Mouse (Mus musculus): ENCODE data around the gene Rnf157. TPM values are rescaled to one million over a fixed set of nuclear protein-coding genes. Genes with fewer than 3 reads are reported as not detected.

Gene Rnf157
- polyA plus RNA-seq, 1 experiment from 2014 or later = 10.2 TPM

DNA sequence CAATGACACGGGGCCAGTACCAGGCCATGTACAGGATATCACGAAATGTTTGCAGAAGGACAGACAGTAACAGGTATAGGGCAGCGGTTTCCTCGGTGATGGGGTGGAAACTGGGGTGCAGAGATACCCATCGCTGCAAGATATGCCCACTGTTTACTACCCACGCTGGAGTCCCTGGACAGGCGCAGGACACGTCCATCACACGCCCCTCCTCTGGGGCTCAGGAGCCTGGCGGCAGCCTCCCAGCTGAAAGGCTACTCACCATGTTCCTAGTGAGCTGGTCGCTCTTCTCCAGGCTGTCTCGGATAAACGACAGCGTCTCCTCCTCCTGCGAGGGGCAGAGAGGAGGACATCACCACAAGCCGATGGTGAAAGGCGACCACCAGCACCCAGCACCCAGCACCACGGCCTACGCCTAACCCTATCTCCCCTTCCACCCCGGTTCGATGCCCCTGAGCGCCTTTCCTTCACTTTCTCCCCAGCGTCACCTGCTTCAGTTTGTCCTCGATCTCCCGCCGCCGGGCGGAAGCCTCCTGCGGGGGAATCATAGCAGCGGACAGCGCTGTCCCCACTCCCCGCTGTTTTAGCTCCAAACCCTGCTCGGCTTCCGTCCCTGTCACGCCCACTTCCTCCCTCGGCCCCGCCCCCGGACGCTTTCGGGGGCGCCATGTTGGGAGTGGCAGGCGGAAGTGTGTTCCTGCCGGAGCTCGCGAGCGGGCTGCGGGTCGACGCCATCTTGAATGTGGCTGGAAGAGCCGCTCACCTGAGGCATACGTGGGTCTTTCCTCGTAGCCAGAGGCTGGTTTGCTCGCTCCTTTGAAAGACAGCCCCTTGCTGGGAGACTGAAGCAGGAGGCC, 106.5 kb downstream of the Rnf157 start:
- Histone ChIP-seq H3K27ac (0 out of 2 replicates have a peak overlapping the region, but pooled peaks have one; percentile 28), H3K36me3 (peaks cover 38% of the 10 kb centered on the region), H3K9ac (peak overlapping the region; percentile 88), H3K4me3 (peak overlapping the region; percentile 86), H3K27me3 (0 out of 2 replicates have a peak, but pooled peaks cover 3% of the 10 kb centered on the region), H3K4me2 (peak overlapping the region; percentile 91), H3K9me3 (no peaks in the 10 kb centered on the region), H3K4me1 (peaks cover 11% of the 10 kb centered on the region)
- ATAC-seq (ENCODE audit: insufficient number of reproducible peaks, insufficient read depth, low FRiP score, low TSS enrichment, low read depth) = peak; percentile 88
- 2% methylated on average over 51 of the region's 53 CpGs for WGBS

DNA sequence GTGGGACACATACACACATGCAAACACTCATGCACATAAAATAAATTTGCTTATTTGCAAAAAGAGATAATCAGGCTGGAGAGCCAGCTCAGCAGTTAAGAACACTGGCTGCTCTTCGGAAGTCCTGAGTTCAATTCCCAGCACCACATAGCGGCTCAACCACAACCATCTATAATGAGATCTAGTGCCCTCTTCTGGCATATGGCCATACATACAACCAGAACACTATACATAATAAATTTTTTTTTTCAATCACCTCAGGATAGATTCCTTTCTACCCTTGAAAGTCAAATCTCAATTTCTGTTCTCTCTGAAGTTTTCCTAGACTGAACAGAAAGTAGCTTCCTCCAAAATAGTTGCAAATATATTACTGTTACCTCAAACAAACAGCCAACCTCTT, 107.4 kb downstream of the Rnf157 start:
- Histone ChIP-seq H3K9me3 (no peaks in the 10 kb centered on the region), H3K4me1 (peaks cover 11% of the 10 kb centered on the region), H3K27me3 (0 out of 2 replicates have a peak, but pooled peaks cover 3% of the 10 kb centered on the region), H3K36me3 (peaks cover 48% of the 10 kb centered on the region), H3K4me3 (peak overlapping the region; percentile 86), H3K9ac (peak overlapping the region; percentile 88; the same call in 1 of the 2 replicates), H3K27ac (no peak overlapping the region), H3K4me2 (peak overlapping the region; percentile 91)
- no peak for ATAC-seq (ENCODE audit: insufficient number of reproducible peaks, insufficient read depth, low FRiP score, low TSS enrichment, low read depth)
- 96% methylated on average over 2 of the region's 2 CpGs for WGBS

DNA sequence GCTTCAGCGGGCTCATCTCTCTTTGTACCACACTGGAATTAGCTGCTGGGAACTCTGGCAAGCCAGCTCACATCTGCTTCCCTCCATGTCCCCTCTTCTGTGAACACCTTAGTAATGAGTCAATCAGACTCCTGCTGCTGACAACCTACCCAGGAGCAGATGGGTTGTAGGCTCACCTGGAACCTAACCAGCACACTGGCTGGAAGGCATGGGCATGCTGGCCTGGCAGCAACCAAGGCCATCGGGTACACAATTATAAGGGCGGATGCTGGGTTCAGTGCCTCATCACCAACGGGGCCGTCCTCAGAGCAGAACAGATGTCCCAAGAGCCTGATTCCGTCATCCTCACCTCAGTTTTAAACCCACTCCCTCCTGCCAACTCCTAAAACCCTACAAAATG, 114.2 kb downstream of the Rnf157 start:
- no peak overlapping the region for H3K27ac ChIP-seq
- peaks cover 97% of the 10 kb centered on the region for H3K36me3 ChIP-seq
- 93% methylated on average over 6 of the region's 6 CpGs for WGBS
- H3K4me1 ChIP-seq = no peaks in the 10 kb centered on the region
- no peak overlapping the region for H3K4me3 ChIP-seq
- no peaks in the 10 kb centered on the region for H3K9me3 ChIP-seq
- 0 out of 2 replicates have a peak overlapping the region, but pooled peaks have one; percentile 6 for H3K9ac ChIP-seq
- no peak overlapping the region for H3K4me2 ChIP-seq
- ATAC-seq (ENCODE audit: insufficient number of reproducible peaks, insufficient read depth, low FRiP score, low TSS enrichment, low read depth) = no peak
- H3K27me3 ChIP-seq = no peaks in the 10 kb centered on the region

DNA sequence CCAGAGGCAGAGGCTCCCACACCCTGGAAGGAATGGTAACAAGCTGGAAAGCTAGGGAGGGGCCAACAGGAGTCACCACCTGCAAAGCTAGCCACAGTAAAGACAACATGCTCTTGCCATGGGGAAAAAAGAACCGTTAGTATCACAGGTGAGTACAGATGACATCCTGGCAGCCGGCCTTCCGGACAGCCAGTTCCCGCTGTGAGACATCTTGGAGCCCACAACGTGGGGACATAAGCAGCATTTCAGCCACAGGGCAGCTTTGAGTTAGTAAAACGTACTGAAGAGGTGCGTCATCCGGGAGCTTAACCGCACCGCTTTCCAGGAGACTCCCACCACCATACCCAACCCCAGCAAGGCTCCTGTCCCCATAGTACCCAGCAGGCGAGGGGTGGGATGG, 114.6 kb downstream of the Rnf157 start:
- 0 out of 2 replicates have a peak overlapping the region, but pooled peaks have one; percentile 27 for H3K9ac ChIP-seq
- ATAC-seq (ENCODE audit: insufficient number of reproducible peaks, insufficient read depth, low FRiP score, low TSS enrichment, low read depth) = no peak
- no peaks in the 10 kb centered on the region for H3K27me3 ChIP-seq
- no peak overlapping the region for H3K4me3 ChIP-seq
- WGBS = 89% methylated on average over 11 of the region's 11 CpGs
- H3K27ac ChIP-seq = no peak overlapping the region
- H3K4me1 ChIP-seq = no peaks in the 10 kb centered on the region
- peaks cover 96% of the 10 kb centered on the region for H3K36me3 ChIP-seq
- no peaks in the 10 kb centered on the region for H3K9me3 ChIP-seq
- no peak overlapping the region for H3K4me2 ChIP-seq

DNA sequence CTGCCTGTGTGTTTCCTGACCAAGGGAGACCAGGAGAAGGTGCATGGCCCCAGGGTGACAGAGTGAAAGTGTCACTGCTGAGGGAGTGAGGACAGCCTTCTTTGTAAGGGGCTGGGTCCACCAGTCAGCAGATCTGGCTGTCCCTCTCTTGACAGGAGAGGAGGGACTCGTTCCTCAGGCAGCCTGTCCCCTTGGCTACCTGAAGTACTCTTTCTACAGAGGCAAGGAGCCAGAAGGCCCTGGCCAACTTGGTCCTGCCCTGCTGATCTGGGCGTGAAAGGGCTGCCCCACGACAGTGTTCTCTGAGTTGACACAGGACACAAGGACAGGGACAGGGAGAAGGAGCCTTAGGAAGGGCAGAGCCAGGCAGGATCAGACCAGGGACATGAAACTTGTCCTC, 115.8 kb downstream of the Rnf157 start:
- ATAC-seq (ENCODE audit: insufficient number of reproducible peaks, insufficient read depth, low FRiP score, low TSS enrichment, low read depth) = no peak
- H3K36me3 ChIP-seq = peaks cover 96% of the 10 kb centered on the region
- no peaks in the 10 kb centered on the region for H3K27me3 ChIP-seq
- no peak overlapping the region for H3K27ac ChIP-seq
- no peak overlapping the region for H3K9ac ChIP-seq
- no peak overlapping the region for H3K4me2 ChIP-seq
- 76% methylated on average over 3 of the region's 3 CpGs for WGBS
- no peaks in the 10 kb centered on the region for H3K4me1 ChIP-seq
- H3K4me3 ChIP-seq = no peak overlapping the region
- no peaks in the 10 kb centered on the region for H3K9me3 ChIP-seq

DNA sequence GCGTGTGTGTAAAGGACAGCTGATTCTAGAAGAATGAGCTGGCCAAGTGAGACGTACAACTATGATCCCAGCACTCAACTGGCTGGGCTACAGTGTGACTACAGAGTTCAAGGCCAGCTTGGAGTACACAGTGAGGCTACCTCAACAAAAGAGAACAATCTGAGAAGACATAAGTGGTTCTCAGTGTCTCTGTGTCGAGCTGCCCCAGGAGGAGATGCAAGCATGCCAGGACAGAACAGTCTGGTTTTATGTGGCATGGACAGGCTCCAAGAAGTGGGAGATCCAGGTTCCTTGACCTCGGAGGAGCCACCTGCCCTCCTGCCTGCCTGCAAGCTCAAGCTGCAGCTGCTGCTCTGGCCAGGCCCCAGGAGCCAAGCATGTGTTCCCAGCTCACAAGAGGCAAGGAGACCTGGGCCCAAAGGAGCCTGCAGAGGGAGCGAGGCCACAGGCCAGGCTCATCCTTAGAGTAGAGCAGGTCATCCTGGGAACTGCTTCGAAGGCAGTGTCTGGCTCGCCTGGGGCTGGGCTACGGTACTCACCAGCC, 116.6 kb downstream of the Rnf157 start:
- Histone ChIP-seq H3K36me3 (peaks cover 96% of the 10 kb centered on the region), H3K27me3 (no peaks in the 10 kb centered on the region), H3K4me1 (no peaks in the 10 kb centered on the region), H3K4me3 (no peak overlapping the region), H3K9ac (no peak overlapping the region), H3K27ac (no peak overlapping the region), H3K9me3 (no peaks in the 10 kb centered on the region), H3K4me2 (no peak overlapping the region)
- no peak for ATAC-seq (ENCODE audit: insufficient number of reproducible peaks, insufficient read depth, low FRiP score, low TSS enrichment, low read depth)
- WGBS = 87% methylated on average over 8 of the region's 8 CpGs

DNA sequence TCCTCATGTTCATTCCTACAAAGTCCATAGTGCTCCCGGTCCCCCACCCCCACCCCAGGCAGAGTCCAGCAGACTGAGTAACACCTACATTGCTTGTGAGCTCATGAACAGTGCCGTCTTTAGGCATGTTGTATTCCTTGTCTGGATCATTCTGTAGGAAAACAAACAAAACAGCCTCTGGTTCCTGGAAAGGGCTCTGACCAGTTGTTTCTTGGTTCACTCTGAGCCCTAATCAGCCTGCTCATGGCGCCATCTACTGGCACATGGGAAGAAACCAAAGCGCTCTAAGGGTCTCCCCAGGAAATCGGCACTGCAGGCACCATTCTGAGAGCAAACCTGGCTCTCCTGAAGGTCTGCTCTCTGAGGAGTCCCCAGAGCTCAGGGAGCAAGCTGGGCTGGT, 118.5 kb downstream of the Rnf157 start:
- WGBS = 36% methylated on average over 5 of the region's 5 CpGs
- no peak for ATAC-seq (ENCODE audit: insufficient number of reproducible peaks, insufficient read depth, low FRiP score, low TSS enrichment, low read depth)
- H3K27ac ChIP-seq = no peak overlapping the region

DNA sequence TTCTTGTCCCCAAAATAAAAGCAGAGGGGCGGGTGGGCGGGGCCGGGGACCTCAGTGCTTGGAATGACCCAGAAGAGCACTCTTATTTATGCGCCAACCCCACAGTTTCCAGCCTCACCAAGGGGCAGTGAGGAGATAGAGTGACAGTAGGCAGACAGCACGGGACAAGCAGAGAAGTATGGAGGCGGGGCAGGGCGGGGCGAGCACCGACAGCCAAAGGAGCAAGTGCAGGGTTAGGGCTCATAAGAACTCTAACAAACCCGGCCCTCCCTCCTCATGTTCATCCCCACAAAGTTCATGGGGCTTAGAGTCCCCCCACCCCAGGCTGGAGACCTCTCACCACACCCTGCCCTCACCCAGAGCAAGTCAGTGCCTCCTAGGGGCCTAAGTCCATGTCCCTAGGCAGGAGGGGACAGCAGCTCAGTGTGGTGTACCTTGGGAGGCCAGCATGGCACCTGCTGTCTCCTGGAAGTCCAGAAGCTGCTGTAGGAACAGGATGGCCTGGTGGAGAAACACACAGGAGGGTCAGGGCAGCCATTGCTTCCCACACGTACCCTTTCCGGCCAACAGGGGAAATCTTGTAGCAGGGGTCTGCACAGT, 119.2 kb downstream of the Rnf157 start:
- Histone ChIP-seq H3K4me3 (no peak overlapping the region), H3K4me1 (no peaks in the 10 kb centered on the region), H3K9ac (no peak overlapping the region), H3K9me3 (no peaks in the 10 kb centered on the region), H3K36me3 (peaks cover 95% of the 10 kb centered on the region), H3K27ac (no peak overlapping the region), H3K27me3 (no peaks in the 10 kb centered on the region), H3K4me2 (no peak overlapping the region)
- ATAC-seq (ENCODE audit: insufficient number of reproducible peaks, insufficient read depth, low FRiP score, low TSS enrichment, low read depth) = no peak
- 87% methylated on average over 12 of the region's 12 CpGs for WGBS

More for the DNA sequence above, 118.5 kb downstream of the Rnf157 start:
- Histone ChIP-seq H3K4me1 (no peaks in the 10 kb centered on the region), H3K4me2 (no peak overlapping the region), H3K27me3 (no peaks in the 10 kb centered on the region), H3K9ac (no peak overlapping the region), H3K9me3 (no peaks in the 10 kb centered on the region), H3K36me3 (peaks cover 95% of the 10 kb centered on the region), H3K4me3 (no peak overlapping the region)

DNA sequence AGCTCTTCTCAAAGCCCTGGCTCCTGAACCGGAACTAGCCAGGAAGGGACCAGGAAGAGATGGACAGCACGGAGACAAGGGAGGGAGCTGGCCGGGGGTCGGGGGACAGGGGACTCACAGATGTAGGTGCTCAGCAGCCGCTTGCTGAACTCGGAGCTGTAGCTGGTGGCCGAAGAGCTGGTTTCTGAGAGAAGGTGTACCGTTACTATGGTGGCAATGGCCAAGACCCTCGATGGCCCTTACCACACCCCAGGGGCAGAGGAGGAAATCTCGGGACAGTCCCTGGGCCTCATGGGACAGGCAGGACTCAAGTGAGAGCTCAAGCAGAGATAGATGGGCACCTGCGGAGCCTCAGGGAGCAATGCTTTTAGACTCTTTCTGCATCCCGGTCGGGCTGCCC, 120.4 kb downstream of the Rnf157 start:
- Histone ChIP-seq H3K4me3 (no peak overlapping the region), H3K9ac (no peak overlapping the region), H3K27me3 (no peaks in the 10 kb centered on the region), H3K27ac (no peak overlapping the region), H3K36me3 (peaks cover 97% of the 10 kb centered on the region), H3K4me1 (no peaks in the 10 kb centered on the region), H3K9me3 (no peaks in the 10 kb centered on the region), H3K4me2 (no peak overlapping the region)
- WGBS = 88% methylated on average over 13 of the region's 13 CpGs
- no peak for ATAC-seq (ENCODE audit: insufficient number of reproducible peaks, insufficient read depth, low FRiP score, low TSS enrichment, low read depth)

DNA sequence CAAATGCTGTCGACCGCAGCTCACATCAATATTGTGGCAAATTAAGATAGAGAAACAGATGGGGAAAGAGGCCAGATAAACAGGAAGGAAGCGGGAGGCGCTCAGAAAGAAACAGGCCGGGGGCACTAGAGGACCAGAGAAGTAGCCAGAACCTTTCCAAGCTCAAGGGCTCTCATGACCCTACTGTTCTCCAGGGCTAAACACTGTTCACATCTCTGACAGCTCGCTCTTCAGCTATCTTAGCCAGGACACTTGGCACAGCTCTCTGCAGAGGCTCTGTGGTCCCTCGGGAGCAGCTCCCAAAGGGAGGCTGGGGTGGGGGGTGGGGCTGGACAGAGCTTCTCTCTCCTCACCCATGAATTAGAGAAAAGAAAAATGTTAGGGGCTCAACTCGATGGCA, 122.3 kb downstream of the Rnf157 start:
- no peaks in the 10 kb centered on the region for H3K4me1 ChIP-seq
- no peak overlapping the region for H3K4me2 ChIP-seq
- peaks cover 4% of the 10 kb centered on the region for H3K27me3 ChIP-seq
- H3K36me3 ChIP-seq = peaks cover 82% of the 10 kb centered on the region
- no peak overlapping the region for H3K9ac ChIP-seq
- ATAC-seq (ENCODE audit: insufficient number of reproducible peaks, insufficient read depth, low FRiP score, low TSS enrichment, low read depth) = no peak
- 80% methylated on average over 8 of the region's 8 CpGs for WGBS
- H3K4me3 ChIP-seq = no peak overlapping the region
- no peaks in the 10 kb centered on the region for H3K9me3 ChIP-seq
- no peak overlapping the region for H3K27ac ChIP-seq

DNA sequence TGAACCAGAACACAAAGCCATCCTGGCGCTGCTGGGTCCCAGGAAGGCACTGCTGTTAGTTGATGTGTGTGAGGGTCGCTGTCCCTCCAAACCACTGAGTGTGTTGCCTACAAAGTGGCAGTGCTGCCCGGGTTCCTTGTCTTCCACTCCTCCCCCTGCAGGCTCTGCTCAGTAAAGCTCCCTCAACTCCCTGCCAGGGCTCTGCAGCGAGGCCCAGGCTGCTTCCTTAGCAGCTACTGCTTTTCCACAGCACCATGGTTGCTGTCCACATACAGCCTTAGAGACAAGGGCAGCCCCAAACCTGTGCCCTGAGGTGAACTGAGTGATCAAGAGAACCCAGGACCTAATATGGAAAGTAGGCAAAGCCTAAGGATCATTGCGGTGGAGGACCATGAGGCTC, 125.5 kb downstream of the Rnf157 start:
- Histone ChIP-seq H3K9me3 (no peaks in the 10 kb centered on the region), H3K36me3 (peaks cover 52% of the 10 kb centered on the region)
- 72% methylated on average over 5 of the region's 5 CpGs for WGBS

More for the DNA sequence above, 125.5 kb downstream of the Rnf157 start:
- H3K27me3 ChIP-seq = peaks cover 36% of the 10 kb centered on the region
- no peak overlapping the region for H3K4me3 ChIP-seq
- no peak overlapping the region for H3K4me2 ChIP-seq
- no peak overlapping the region for H3K27ac ChIP-seq
- H3K4me1 ChIP-seq = peaks cover 7% of the 10 kb centered on the region
- no peak for ATAC-seq (ENCODE audit: insufficient number of reproducible peaks, insufficient read depth, low FRiP score, low TSS enrichment, low read depth)
- H3K9ac ChIP-seq = peak overlapping the region; percentile 12; the same call in 1 of the 2 replicates

Data from embryonic facial prominence, embryonic 13.5 days (tissue).